Mouse (Mus musculus): Measurements from ENCODE around the gene F2. TPM values are rescaled to one million over a fixed set of nuclear protein-coding genes. Genes with fewer than 3 reads are reported as not detected.

Gene F2
- polyA plus RNA-seq, 1 experiment from 2014 or later: not detected

DNA sequence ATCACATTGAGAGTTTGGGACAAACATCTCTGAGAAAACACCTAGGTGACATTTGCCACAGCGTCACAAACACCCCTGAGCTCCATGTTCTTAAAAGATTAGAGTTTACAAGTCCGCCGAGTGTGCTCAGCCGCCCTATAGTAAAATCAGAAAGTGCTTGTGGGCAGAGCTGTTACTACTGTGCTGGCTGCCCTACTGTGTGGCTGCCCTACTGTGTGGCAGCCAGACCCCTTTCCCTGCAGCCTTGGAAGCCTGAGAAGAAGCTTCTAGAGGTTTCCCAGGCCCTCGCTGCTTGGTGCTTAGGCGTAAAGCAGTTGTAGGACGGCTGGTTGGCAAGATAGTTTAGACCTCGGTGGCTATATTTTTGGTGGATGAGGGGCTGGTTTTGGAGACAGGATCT lies 23.4 kb upstream of the F2 start:
- Histone ChIP-seq H3K4me1 (replicated peaks) (no peaks in the 10 kb centered on the region), H3K4me2 (no peak overlapping the region), H3K4me3 (no peak overlapping the region), H3K9ac (no peak overlapping the region), H3K27me3 (no peaks in the 10 kb centered on the region), H3K9me3 (no peaks in the 10 kb centered on the region), H3K27ac (no peak overlapping the region), H3K36me3 (peaks cover 95% of the 10 kb centered on the region)
- WGBS: 96% methylated on average over 8 of the region's 8 CpGs
- no peak for ATAC-seq (ENCODE audit: low FRiP score)

DNA sequence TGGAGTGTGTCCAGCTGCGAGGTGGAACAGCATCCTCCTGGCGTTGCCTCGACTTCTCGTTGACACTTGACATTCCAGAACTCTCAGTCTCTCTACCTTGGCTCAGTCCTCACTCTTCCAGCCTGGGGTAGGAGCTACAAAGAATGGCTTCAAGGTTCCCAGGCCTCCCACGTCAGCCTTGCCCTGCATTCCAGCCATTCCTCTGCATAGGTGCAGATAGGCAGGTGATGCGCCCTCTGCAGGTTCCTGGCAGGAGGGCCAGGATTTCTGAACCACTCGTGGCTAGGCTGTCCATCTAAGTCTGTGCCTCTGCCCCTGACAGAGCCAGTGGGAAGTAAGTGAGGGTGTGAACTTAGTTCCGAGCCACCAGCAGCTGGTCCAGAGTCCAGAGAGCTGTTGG lies 20.6 kb upstream of the F2 start:
- Histone ChIP-seq H3K27ac (no peak overlapping the region), H3K9me3 (no peaks in the 10 kb centered on the region), H3K27me3 (no peaks in the 10 kb centered on the region), H3K9ac (no peak overlapping the region), H3K4me1 (replicated peaks) (peaks cover 12% of the 10 kb centered on the region), H3K4me3 (no peak overlapping the region), H3K36me3 (peaks cover 87% of the 10 kb centered on the region), H3K4me2 (no peak overlapping the region)
- no peak for ATAC-seq (ENCODE audit: low FRiP score)
- WGBS: 84% methylated on average over 8 of the region's 8 CpGs

DNA sequence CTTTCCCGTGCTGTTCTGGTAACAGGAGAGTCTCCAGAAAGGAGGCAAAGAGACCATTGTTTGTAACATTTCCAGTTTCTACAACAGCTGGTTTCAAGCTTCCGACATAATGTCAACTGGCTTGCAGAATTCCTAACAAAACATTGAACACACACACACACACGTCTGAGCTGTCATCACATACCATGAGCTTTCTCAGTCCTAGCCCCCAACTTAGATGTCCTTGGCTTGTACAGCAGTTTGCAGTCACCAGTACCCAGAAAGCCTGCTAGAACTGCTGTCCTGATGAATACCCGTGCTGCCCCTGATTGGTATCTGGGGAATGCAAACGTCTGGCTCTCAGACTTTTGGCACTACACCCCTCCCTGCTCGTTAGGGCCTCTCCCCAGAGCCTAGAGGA lies 19.6 kb upstream of the F2 start:
- Histone ChIP-seq H3K9me3 (no peaks in the 10 kb centered on the region), H3K4me3 (no peak overlapping the region), H3K4me2 (no peak overlapping the region), H3K9ac (no peak overlapping the region), H3K27me3 (no peaks in the 10 kb centered on the region), H3K4me1 (replicated peaks) (peaks cover 20% of the 10 kb centered on the region), H3K27ac (no peak overlapping the region), H3K36me3 (peaks cover 80% of the 10 kb centered on the region)
- 76% methylated on average over 6 of the region's 6 CpGs for WGBS
- no peak for ATAC-seq (ENCODE audit: low FRiP score)

DNA sequence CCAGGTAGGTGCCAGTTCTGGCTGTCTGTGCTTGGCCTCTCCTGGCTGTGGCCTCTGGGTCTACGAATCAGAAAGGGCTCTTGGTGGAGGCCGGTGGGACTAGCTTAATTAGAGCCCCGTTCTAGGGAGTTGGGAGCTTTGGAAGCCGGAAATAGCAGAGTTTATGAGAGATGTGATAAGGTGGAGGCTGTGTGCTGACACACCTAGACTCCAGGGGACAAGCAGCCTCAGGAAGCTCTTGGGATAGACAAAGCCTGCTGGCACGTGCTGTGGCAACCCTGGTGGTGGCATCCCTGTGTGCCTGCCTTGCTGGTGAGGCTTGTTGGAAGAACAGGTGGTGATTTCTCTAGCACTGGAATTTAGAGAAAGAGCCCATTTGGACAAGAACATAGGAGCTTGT lies 19.2 kb upstream of the F2 start:
- H3K27ac ChIP-seq: no peak overlapping the region
- no peak for ATAC-seq (ENCODE audit: low FRiP score)
- WGBS: 93% methylated on average over 5 of the region's 5 CpGs
- H3K4me3 ChIP-seq: no peak overlapping the region
- no peaks in the 10 kb centered on the region for H3K9me3 ChIP-seq
- H3K4me2 ChIP-seq: no peak overlapping the region
- no peaks in the 10 kb centered on the region for H3K27me3 ChIP-seq
- no peak overlapping the region for H3K9ac ChIP-seq
- H3K4me1 ChIP-seq (replicated peaks): peaks cover 25% of the 10 kb centered on the region
- H3K36me3 ChIP-seq: peaks cover 79% of the 10 kb centered on the region

DNA sequence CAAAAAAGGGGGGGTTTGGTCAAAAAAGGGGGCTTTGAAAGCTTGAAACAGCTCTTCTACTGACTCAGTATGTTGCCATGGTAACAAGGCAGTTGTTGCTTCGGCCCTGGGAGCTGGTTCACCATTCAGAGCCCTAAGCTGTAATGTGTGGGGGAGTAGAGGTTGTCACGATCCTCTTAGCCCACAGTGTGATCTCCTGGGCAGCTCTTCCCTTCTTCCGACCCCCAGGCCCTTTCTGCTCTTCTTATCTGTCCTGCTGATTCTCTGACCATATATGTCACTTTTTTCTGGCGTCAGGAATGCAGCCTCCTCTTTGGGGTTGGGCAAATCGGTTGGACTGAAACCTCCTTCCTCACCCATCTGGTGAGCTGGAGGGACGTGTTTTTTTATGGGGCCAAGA lies 16.6 kb upstream of the F2 start:
- Histone ChIP-seq H3K4me3 (no peak overlapping the region), H3K4me1 (replicated peaks) (peaks cover 39% of the 10 kb centered on the region), H3K9me3 (no peaks in the 10 kb centered on the region), H3K4me2 (no peak overlapping the region), H3K36me3 (peaks cover 56% of the 10 kb centered on the region), H3K9ac (no peak overlapping the region), H3K27ac (no peak overlapping the region), H3K27me3 (no peaks in the 10 kb centered on the region)
- 56% methylated on average over 6 of the region's 6 CpGs for whole genome bisulfite sequencing
- no peak for ATAC-seq (ENCODE audit: low FRiP score)

DNA sequence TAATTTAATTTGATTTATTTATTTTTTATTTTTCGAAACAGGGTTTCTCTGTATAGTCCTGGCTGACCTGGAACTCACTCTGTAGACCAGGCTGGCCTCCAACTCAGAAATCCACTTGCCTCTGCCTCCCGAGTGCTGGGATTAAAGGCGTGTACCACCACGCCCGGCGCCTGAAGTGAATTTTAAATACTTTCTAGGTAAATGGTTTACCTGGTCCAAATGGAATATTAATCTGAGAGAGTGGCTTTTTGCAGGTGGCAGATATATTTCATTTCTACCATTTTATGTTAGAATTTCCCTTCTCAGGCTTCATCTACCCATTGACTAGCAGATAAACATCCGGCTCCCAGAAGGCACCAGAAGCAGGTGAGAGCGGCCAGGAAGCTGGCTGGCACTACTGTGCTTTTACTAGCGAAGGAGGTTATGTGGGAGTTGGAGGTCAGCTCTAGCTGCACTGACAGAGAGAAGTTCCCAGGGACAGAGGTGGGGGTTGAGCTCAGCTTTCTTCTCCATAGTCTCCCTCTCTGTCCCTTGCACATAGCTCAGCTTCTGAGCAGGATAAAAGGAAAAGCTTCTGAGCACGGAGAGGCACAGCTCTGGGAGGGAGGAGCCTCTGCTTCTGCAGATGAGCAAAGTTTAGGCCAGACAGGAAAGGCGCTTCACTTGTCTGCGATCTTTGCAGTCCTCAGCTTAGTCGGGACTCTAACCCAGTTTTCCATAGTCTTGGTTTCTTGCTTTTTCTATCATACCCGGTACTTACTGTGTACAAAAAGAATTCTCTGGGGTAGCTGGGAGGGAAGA lies 15.4 kb upstream of the F2 start:
- Histone ChIP-seq H3K36me3 (peaks cover 56% of the 10 kb centered on the region), H3K4me2 (no peak overlapping the region), H3K27me3 (no peaks in the 10 kb centered on the region), H3K4me3 (no peak overlapping the region), H3K27ac (no peak overlapping the region), H3K9ac (peak overlapping the region; percentile 31; the same call in 1 of the 2 replicates), H3K9me3 (no peaks in the 10 kb centered on the region), H3K4me1 (replicated peaks) (peaks cover 42% of the 10 kb centered on the region)
- no peak for ATAC-seq (ENCODE audit: low FRiP score)
- 91% methylated on average over 14 of the region's 14 CpGs for WGBS

DNA sequence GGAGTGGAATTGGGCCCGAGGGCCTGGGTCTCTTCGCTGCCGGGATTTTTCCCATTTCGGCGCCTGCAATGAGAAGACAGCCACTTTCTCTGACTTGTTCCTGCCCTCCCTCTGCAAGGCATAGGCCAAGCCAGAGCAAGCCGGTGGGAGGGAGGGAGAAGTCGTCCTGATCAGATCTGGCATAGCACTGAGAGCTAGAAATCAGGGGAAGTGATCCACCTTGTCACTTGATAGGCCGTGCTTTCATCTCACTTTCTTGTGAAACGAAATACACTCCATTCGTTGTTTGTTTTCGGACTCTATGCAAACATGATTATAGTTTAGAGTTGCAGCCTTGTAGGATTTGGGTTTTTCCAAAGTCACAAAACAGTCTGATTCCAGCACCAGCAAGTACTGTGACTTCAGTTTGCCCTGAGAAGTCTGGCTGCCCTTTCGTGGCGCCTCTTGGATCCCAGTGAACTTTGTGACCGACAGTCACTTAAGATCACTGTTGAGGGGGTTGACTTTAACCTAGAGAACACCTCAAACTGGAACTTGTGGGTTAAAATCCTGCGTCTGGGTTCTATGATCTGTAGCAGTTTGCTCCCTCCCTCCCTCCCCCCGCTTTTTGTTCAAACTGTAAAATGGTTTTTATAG lies 14.3 kb upstream of the F2 start:
- H3K4me1 ChIP-seq (replicated peaks): peaks cover 42% of the 10 kb centered on the region

DNA sequence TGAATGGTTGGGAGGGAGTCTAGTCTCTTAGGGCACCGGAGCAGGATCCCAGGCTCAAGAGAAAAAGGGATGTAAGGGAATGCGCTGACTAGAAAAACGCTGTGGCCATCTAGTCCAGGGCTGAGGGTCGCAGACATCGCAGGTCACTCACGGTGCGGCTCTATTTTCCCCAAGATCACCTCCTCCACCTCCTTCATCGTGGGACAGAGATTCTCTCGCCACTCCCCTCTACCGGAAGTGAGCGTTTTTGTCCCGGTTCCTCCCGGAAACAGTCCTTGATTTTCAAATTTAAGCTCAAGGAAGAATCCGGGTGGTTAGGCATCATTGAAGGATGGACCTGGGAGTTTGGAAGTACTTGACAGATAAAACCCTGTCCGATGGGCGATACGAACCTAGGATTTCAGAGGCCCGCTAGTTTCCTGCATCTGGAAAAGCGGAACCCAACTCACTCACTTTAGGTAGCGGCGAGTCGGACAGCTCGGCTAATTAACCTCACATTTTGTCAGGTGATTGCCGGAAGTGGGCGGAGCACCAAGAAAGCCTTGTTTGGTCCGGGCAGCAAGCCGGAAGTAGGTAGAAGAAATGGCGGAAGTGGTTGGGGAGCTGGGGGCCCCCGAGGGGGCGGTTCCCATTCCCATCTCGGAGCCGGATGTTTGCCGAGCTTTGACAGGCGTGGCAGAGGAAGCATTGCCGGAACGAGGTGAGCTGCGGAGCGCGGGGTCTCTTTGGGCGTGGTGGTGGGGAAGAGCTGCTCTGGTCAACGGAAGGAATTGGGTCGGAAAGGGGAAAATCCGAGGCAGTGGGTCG lies 13.5 kb upstream of the F2 start, which contains the start of the genes Zfp408 and Arhgap1:
TSS of gene Zfp408 (minus strand) at position 239 of the 807 bp plus-strand sequence.
TSS of gene Arhgap1 (plus strand) at position 308 of the 807 bp plus-strand sequence.
- peak within 1 kb of the TSS; percentile 97 for H3K4me3 ChIP-seq
- peak within 1 kb of the TSS; percentile 100 for H3K4me2 ChIP-seq
- H3K36me3 ChIP-seq: peaks cover 56% of the 10 kb centered on the region
- peak within 1 kb of the TSS; percentile 98 for H3K9ac ChIP-seq
- H3K27me3 ChIP-seq: no peaks in the 10 kb centered on the region
- no peaks in the 10 kb centered on the region for H3K9me3 ChIP-seq
- H3K27ac ChIP-seq: peak within 1 kb of the TSS; percentile 92
- peak; percentile 95 for ATAC-seq (ENCODE audit: low FRiP score)
- WGBS: under 1% methylated on average over 44 of the region's 44 CpGs
- peaks cover 42% of the 10 kb centered on the region for H3K4me1 ChIP-seq (replicated peaks)

More for the DNA sequence above, 14.3 kb upstream of the F2 start:
- peak; percentile 53 for ATAC-seq (ENCODE audit: low FRiP score)
- 19% methylated on average over 16 of the region's 16 CpGs for WGBS
- Histone ChIP-seq H3K27ac (peak overlapping the region; percentile 82), H3K27me3 (no peaks in the 10 kb centered on the region), H3K9me3 (no peaks in the 10 kb centered on the region), H3K36me3 (peaks cover 56% of the 10 kb centered on the region), H3K4me2 (peak overlapping the region; percentile 100), H3K4me3 (peak overlapping the region; percentile 97), H3K9ac (peak overlapping the region; percentile 98)

DNA sequence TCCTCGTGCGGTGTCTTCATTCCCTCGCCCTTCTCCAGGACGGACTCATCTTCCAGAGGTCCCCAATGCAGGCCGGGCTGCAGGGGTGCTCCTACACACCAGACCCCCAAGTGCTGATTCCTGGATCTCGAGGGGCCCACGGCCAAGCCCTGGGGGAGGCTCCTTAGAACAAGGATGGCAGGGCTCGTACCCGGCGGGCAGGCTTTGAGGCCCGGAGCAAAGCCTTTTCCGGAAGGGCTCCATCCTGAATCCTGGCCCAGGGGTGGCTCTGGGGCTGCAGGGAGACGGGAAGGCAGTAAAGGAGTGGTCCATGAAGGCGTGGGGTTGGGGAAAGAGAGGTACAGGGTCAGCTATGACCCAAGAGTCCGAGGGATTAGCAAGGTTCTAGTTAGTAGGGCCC lies 12.9 kb upstream of the F2 start:
- Histone ChIP-seq H3K36me3 (peaks cover 56% of the 10 kb centered on the region), H3K4me1 (replicated peaks) (peaks cover 42% of the 10 kb centered on the region), H3K4me2 (peak overlapping the region; percentile 100), H3K9ac (peak overlapping the region; percentile 98), H3K27ac (peak overlapping the region; percentile 92), H3K4me3 (peak overlapping the region; percentile 97), H3K27me3 (no peaks in the 10 kb centered on the region), H3K9me3 (no peaks in the 10 kb centered on the region)
- no peak; the same call in 1 of the 2 replicates for ATAC-seq (ENCODE audit: low FRiP score)
- WGBS: 4% methylated on average over 15 of the region's 15 CpGs

DNA sequence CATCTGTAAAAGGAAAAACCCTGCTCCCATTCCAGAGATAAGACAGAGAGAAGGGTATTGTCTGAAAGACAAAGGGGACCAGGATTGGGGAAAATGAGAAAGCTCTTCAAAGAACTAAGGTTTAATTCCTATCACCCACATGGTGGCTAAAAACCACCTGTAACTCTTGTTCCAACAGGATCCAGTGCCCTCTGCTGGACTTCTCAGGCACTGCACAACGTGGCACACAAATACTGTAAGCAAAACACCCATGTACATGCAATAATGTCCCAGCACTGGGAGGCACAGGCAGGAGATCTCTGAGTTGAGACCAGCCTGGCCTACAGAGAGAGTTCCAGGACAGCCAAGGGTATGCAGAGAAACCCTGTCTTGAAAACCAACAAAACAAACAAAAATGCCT lies 10.5 kb upstream of the F2 start:
- Histone ChIP-seq H3K4me1 (replicated peaks) (peaks cover 30% of the 10 kb centered on the region), H3K4me2 (no peak overlapping the region), H3K9me3 (no peaks in the 10 kb centered on the region), H3K27me3 (no peaks in the 10 kb centered on the region), H3K9ac (no peak overlapping the region), H3K4me3 (no peak overlapping the region), H3K36me3 (peaks cover 63% of the 10 kb centered on the region), H3K27ac (no peak overlapping the region)
- no peak for ATAC-seq (ENCODE audit: low FRiP score)
- 15% methylated on average over 1 of the region's 1 CpGs for WGBS

DNA sequence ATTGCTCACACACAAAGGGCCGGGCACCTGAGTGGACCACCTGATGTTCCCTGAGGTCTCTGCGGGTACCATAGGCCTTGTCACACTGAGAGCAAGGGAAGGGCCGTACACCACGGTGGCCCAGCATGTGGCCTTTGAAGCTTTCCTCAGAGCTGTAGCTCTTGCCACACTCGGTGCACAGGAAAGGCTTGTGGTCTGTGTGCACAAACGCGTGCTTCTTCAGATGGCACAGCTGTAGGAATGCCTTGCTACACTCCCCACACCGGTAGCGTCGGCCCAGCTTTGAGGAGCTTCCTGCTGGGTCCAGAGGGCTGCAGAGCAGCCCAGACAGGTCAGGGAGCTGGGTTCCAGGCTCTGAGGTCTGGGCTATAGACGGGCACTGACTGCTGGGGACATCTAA lies 9.6 kb upstream of the F2 start:
- Histone ChIP-seq H3K4me2 (no peak overlapping the region), H3K9me3 (no peaks in the 10 kb centered on the region), H3K4me3 (no peak overlapping the region), H3K9ac (no peak overlapping the region), H3K4me1 (replicated peaks) (peaks cover 21% of the 10 kb centered on the region), H3K27ac (no peak overlapping the region), H3K27me3 (no peaks in the 10 kb centered on the region), H3K36me3 (peaks cover 62% of the 10 kb centered on the region)
- no peak for ATAC-seq (ENCODE audit: low FRiP score)
- WGBS: 94% methylated on average over 11 of the region's 11 CpGs

DNA sequence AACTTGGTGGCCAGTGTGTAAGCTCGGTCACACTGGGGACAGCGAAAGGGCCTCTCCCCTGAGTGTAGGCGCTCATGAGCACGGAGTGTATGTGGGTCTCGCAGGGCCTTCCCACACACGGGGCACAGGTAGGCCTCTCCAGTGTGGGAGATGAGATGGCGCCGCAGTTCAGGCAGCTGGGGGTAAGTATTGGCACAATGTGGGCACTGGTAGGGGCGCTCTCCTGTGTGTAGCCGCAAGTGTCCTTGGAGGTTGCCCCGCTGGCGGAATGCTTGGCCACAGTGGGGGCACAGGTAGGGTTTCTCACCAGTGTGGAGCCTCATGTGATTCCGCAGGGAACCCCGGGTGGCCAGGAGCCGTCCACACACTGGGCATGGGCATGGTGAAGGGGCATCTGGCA lies 9.1 kb upstream of the F2 start:
- no peaks in the 10 kb centered on the region for H3K9me3 ChIP-seq
- ATAC-seq (ENCODE audit: low FRiP score): no peak
- H3K36me3 ChIP-seq: peaks cover 62% of the 10 kb centered on the region
- H3K9ac ChIP-seq: no peak overlapping the region
- H3K4me1 ChIP-seq (replicated peaks): peaks cover 17% of the 10 kb centered on the region
- H3K27ac ChIP-seq: no peak overlapping the region
- WGBS: 97% methylated on average over 15 of the region's 15 CpGs
- H3K4me3 ChIP-seq: no peak overlapping the region
- H3K4me2 ChIP-seq: no peak overlapping the region
- H3K27me3 ChIP-seq: no peaks in the 10 kb centered on the region

Measured in hindbrain, embryonic 13.5 days (tissue).